Mouse (Mus musculus): ENCODE results near the gene Gm42372.

Gm42372 gene

GRCm38 (mm10) chr7:17030239-17030638 is 47.4 kb downstream of the Gm42372 start:
- DNase-seq (ENCODE audit: low spot score in 2 of 2): no peak

Data from heart, adult 9 months (tissue).